Mouse (Mus musculus) forebrain, embryonic 10.5 days (tissue): ENCODE data around the gene Mdp1. TPM values are rescaled to one million over a fixed set of nuclear protein-coding genes. Genes with fewer than 3 reads are reported as not detected.

Experiments used
- polyA plus RNA-seq: library from polyadenylated mRNA; unstranded; fragments of >200 nt; fragmentation: Nextera tagmentation; extraction: Ambion mirVana; gene quantifications from 2 replicates; pipeline ENCODE4 v1.2.1, GENCODE M21; 2016

The Mdp1 gene
- polyA plus RNA-seq, 1 experiment from 2014 or later: 63.7 TPM

Other genes with a start within 250 kb of the Mdp1 start
- gene Dhrs4, start 181.8 kb downstream of the Mdp1 start, polyA plus RNA-seq: 67.2 and 71.0 TPM in 2 replicates
- gene Carmil3, start 169.9 kb downstream of the Mdp1 start, polyA plus RNA-seq: 5.1 TPM in 2 replicates
- 0.05 and 0.14 TPM in 2 replicates for gene Cpne6, start 150.1 kb downstream of the Mdp1 start, polyA plus RNA-seq
- not detected in 2 replicates for gene Nrl, start 135.5 kb downstream of the Mdp1 start, polyA plus RNA-seq
- 18.3 and 20.0 TPM in 2 replicates for gene Pck2, start 120.2 kb downstream of the Mdp1 start, polyA plus RNA-seq
- 68.1 and 73.3 TPM in 2 replicates for gene Dcaf11, start 100.5 kb downstream of the Mdp1 start, polyA plus RNA-seq
- gene A730061H03Rik, start 100.1 kb downstream of the Mdp1 start, polyA plus RNA-seq: not detected in 2 replicates
- not detected in 2 replicates for gene Fitm1, start 84.9 kb downstream of the Mdp1 start, polyA plus RNA-seq
- gene Psme1, start 82.4 kb downstream of the Mdp1 start, polyA plus RNA-seq: 90.9 and 94.3 TPM in 2 replicates
- gene Emc9, start 75.2 kb downstream of the Mdp1 start, polyA plus RNA-seq: 5.3 and 5.4 TPM in 2 replicates
- 154 and 171 TPM in 2 replicates for gene Psme2, start 69.4 kb downstream of the Mdp1 start, polyA plus RNA-seq
- gene Rnf31, start 68.8 kb downstream of the Mdp1 start, polyA plus RNA-seq: 20.5 and 21.3 TPM in 2 replicates
- 7.3 and 7.6 TPM in 2 replicates for gene Irf9, start 56.9 kb downstream of the Mdp1 start, polyA plus RNA-seq
- 5.6 and 5.7 TPM in 2 replicates for gene Rec8, start 42.5 kb downstream of the Mdp1 start, polyA plus RNA-seq
- gene Ipo4, start 24.6 kb downstream of the Mdp1 start, polyA plus RNA-seq: 110 and 123 TPM in 2 replicates
- 0.98 and 1.00 TPM in 2 replicates for gene Gm49378, start 22.6 kb downstream of the Mdp1 start, polyA plus RNA-seq
- gene Tm9sf1, start 16.7 kb downstream of the Mdp1 start, polyA plus RNA-seq: 78.3 and 78.7 TPM in 2 replicates
- gene Tssk4, start 10.3 kb downstream of the Mdp1 start, polyA plus RNA-seq: 0.58 and 1.1 TPM in 2 replicates
- gene Gmpr2, start 11.4 kb upstream of the Mdp1 start, polyA plus RNA-seq: 59.9 and 62.4 TPM in 2 replicates
- gene Nedd8, start 11.6 kb upstream of the Mdp1 start, polyA plus RNA-seq: 664 and 665 TPM in 2 replicates
- gene Tinf2, start 21.3 kb upstream of the Mdp1 start, polyA plus RNA-seq: 78.8 and 79.7 TPM in 2 replicates
- 0.26 and 0.44 TPM in 2 replicates for gene Tgm1, start 53.4 kb upstream of the Mdp1 start, polyA plus RNA-seq
- gene Rabggta, start 61.8 kb upstream of the Mdp1 start, polyA plus RNA-seq: 30.2 and 31.5 TPM in 2 replicates
- 59.1 and 62.5 TPM in 2 replicates for gene Dhrs1, start 85.2 kb upstream of the Mdp1 start, polyA plus RNA-seq
- 63.0 and 68.4 TPM in 2 replicates for gene Nop9, start 85.2 kb upstream of the Mdp1 start, polyA plus RNA-seq
- 0.33 TPM in 1 of 2 replicates, not detected in the other for gene Cideb, start 98.0 kb upstream of the Mdp1 start, polyA plus RNA-seq
- 0.19 and 0.28 TPM in 2 replicates for gene Ltb4r2, start 100.9 kb upstream of the Mdp1 start, polyA plus RNA-seq
- gene Ltb4r1, start 105.5 kb upstream of the Mdp1 start, polyA plus RNA-seq: 0.26 TPM in 2 replicates
- 4.6 and 5.4 TPM in 2 replicates for gene Adcy4, start 123.6 kb upstream of the Mdp1 start, polyA plus RNA-seq
- gene Ripk3, start 128.4 kb upstream of the Mdp1 start, polyA plus RNA-seq: 8.0 and 10.2 TPM in 2 replicates
- 37.9 and 39.1 TPM in 2 replicates for gene Nfatc4, start 162.6 kb upstream of the Mdp1 start, polyA plus RNA-seq
- gene Nynrin, start 193.5 kb upstream of the Mdp1 start, polyA plus RNA-seq: 24.5 and 25.8 TPM in 2 replicates
- 0.10 and 0.12 TPM in 2 replicates for gene Cbln3, start 223.9 kb upstream of the Mdp1 start, polyA plus RNA-seq
- gene Khnyn, start 224.4 kb upstream of the Mdp1 start, polyA plus RNA-seq: 22.7 and 25.3 TPM in 2 replicates
- 41.9 and 48.9 TPM in 2 replicates for gene Sdr39u1, start 239.8 kb upstream of the Mdp1 start, polyA plus RNA-seq